Mouse (Mus musculus) stomach, embryonic 14.5 days (tissue): ENCODE results near the gene F2r. TPM values are rescaled to one million over a fixed set of nuclear protein-coding genes. Genes with fewer than 3 reads are reported as not detected.

Source experiments
- ATAC-seq: fragments of 200-750 bp; cut with Nextera tagmentation; 2 replicates; pipeline ENCODE4 v1.8.0; 2017; ENCODE audit warnings: low read depth, moderate TSS enrichment; ENCODE audit not compliant: insufficient number of reproducible peaks, insufficient read depth, low FRiP score
- H3K27ac ChIP-seq: fragments of 300-500 bp; sonication (generic); 2 replicates; pipeline ENCODE4 v1.5.1; 2014; ENCODE audit warnings: mild to moderate bottlenecking, low read length, moderate library complexity, mixed read lengths
- H3K27me3 ChIP-seq: fragments of 300-500 bp; sonication (generic); 2 replicates; pipeline ENCODE4 v1.6.1; 2014; ENCODE audit warnings: low read length, control low read depth, mixed read lengths; ENCODE audit not compliant: control insufficient read depth, insufficient read depth
- H3K36me3 ChIP-seq: fragments of 300-500 bp; sonication (generic); 2 replicates; pipeline ENCODE4 v1.6.1; 2014; ENCODE audit warnings: mild to moderate bottlenecking, control low read depth, low read length, moderate library complexity, mixed read lengths; ENCODE audit not compliant: control insufficient read depth, insufficient read depth
- H3K4me1 ChIP-seq: fragments of 300-500 bp; sonication (generic); 2 replicates; pipeline ENCODE4 v1.6.1; 2014; ENCODE audit warnings: low read length, control low read depth, mixed read lengths; ENCODE audit not compliant: control insufficient read depth, insufficient read depth
- H3K4me2 ChIP-seq: fragments of 300-500 bp; sonication (generic); replicated peaks from 2 replicates; pipeline ENCODE4 v1.6.1; 2014; ENCODE audit warnings: low read depth, low read length, control low read depth
- H3K4me3 ChIP-seq: fragments of 300-500 bp; sonication (generic); 2 replicates; pipeline ENCODE4 v1.5.1; 2014; ENCODE audit warnings: low read depth, low read length, control low read depth
- H3K9ac ChIP-seq: fragments of 300-500 bp; sonication (generic); replicated peaks from 2 replicates; pipeline ENCODE4 v1.6.1; 2014; ENCODE audit warnings: low read depth, mild to moderate bottlenecking, control low read depth, low read length, moderate library complexity, mixed read lengths
- H3K9me3 ChIP-seq: fragments of 300-500 bp; sonication (generic); 2 replicates; pipeline ENCODE4 v1.6.1; 2016; ENCODE audit warnings: low read depth, low read length, control low read depth; ENCODE audit not compliant: control insufficient read depth
- WGBS: fragments of 180-500 bp; shearing (Covaris S2); extraction: QIAGEN DNeasy Blood & Tissue Kit; methylation state at CpG from one replicate; pipeline ENCODE4 v1.1.7; 2014; 5-methylcytosine and 5-hydroxymethylcytosine counted together
- polyA plus RNA-seq: library from polyadenylated mRNA; unstranded; fragments of >200 nt; fragmentation: Nextera tagmentation; extraction: Ambion mirVana; gene quantifications from 2 replicates; pipeline ENCODE4 v1.2.1, GENCODE M21; 2014

Gene F2r
- polyA plus RNA-seq = 74.0 and 77.2 TPM in 2 replicates

DNA sequence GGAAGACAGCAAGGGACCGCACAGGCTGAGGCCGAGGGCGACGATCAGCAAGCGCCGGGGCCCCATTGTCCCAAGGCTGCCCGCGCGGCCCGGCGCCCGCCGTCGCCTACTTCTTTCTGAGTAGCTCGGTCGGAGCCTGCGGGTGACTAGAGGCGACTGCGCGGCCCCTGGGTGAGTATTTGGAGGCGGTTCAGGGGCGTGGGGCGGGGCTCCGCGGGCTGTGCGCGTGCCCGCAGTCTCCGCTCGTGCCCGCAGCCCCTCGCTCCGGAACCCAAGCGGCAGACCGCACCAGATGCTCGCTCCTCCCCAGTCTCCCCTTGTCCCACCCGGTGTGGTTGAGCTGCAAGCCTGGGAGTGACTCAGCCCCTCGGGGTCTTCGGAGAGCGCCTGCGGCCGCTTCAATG is at the start of gene F2r:
Gene F2r (minus strand): TSS at position 179 of the 404 bp plus-strand sequence.
- Histone ChIP-seq H3K4me3 (peak within 1 kb of the TSS; percentile 82), H3K27me3 (no peaks in the 10 kb centered on the region), H3K36me3 (no peaks in the 10 kb centered on the region), H3K9me3 (no peaks in the 10 kb centered on the region), H3K27ac (peak within 1 kb of the TSS; percentile 66), H3K4me1 (peaks cover 10% of the 10 kb centered on the region), H3K4me2 (peak within 1 kb of the TSS; percentile 82), H3K9ac (peak within 1 kb of the TSS; percentile 87)
- ATAC-seq = peak; percentile 91
- under 1% methylated on average over 42 of the region's 42 CpGs for WGBS

GRCm38 (mm10) chr13:95667260-95667659 is 49.0 kb upstream of the F2r start:
- H3K4me3 ChIP-seq = no peak overlapping the region
- H3K4me1 ChIP-seq = no peaks in the 10 kb centered on the region
- WGBS = 16% methylated on average over 7 of the region's 7 CpGs
- H3K27ac ChIP-seq = no peak overlapping the region
- no peak overlapping the region for H3K9ac ChIP-seq
- H3K36me3 ChIP-seq = peaks cover 5% of the 10 kb centered on the region; the same call in 1 of the 2 replicates
- no peak for ATAC-seq
- H3K4me2 ChIP-seq = no peak overlapping the region
- no peaks in the 10 kb centered on the region for H3K9me3 ChIP-seq
- no peaks in the 10 kb centered on the region for H3K27me3 ChIP-seq

GRCm38 (mm10) chr13:95665644-95666356 is 47.5 kb upstream of the F2r start:
- Histone ChIP-seq H3K27ac (no peak overlapping the region), H3K9ac (no peak overlapping the region), H3K4me1 (no peaks in the 10 kb centered on the region), H3K4me2 (no peak overlapping the region), H3K27me3 (no peaks in the 10 kb centered on the region), H3K9me3 (no peaks in the 10 kb centered on the region), H3K4me3 (no peak overlapping the region), H3K36me3 (peaks cover 3% of the 10 kb centered on the region)
- no peak for ATAC-seq
- WGBS = 79% methylated on average over 13 of the region's 13 CpGs

DNA sequence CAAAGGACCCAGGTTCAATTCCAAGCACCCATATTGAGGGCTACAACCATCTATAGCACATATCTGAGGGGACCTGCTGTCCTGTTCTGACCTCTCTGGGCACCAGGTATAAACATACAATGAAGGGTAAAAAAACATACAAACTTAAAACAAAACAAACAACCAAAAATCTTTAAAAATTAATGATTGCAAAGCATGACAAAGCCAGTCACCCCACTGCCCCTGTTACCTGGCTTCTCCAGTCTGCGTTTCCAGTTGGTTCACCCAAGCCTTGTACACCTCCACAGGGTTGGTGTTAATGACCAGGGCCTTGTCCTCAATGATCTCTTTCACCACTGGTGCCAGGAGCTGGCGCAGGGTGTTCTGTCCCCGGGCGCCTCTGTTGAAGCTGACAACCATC is 45.5 kb upstream of the F2r start:
- no peak overlapping the region for H3K9ac ChIP-seq
- no peak overlapping the region for H3K4me2 ChIP-seq
- no peak overlapping the region for H3K4me3 ChIP-seq
- no peaks in the 10 kb centered on the region for H3K4me1 ChIP-seq
- no peaks in the 10 kb centered on the region for H3K27me3 ChIP-seq
- WGBS = 94% methylated on average over 4 of the region's 4 CpGs
- peaks cover 3% of the 10 kb centered on the region for H3K36me3 ChIP-seq
- H3K27ac ChIP-seq = no peak overlapping the region
- ATAC-seq = no peak
- no peaks in the 10 kb centered on the region for H3K9me3 ChIP-seq

- H3K4me3 ChIP-seq = no peak overlapping the region
- 75% methylated on average over 7 of the region's 7 CpGs for WGBS
- H3K36me3 ChIP-seq = peaks cover 8% of the 10 kb centered on the region
- H3K4me2 ChIP-seq = no peak overlapping the region
- ATAC-seq = no peak
- H3K9me3 ChIP-seq = no peaks in the 10 kb centered on the region
- no peak overlapping the region for H3K27ac ChIP-seq
- H3K27me3 ChIP-seq = no peaks in the 10 kb centered on the region
- H3K4me1 ChIP-seq = no peaks in the 10 kb centered on the region
- no peak overlapping the region for H3K9ac ChIP-seq
These were observed 41.1 kb upstream of the F2r start for GRCm38 (mm10) chr13:95659432-95659831.

- H3K27me3 ChIP-seq = no peaks in the 10 kb centered on the region
- no peak for ATAC-seq
- H3K27ac ChIP-seq = no peak overlapping the region
- no peaks in the 10 kb centered on the region for H3K4me1 ChIP-seq
- H3K9ac ChIP-seq = no peak overlapping the region
- H3K36me3 ChIP-seq = peaks cover 5% of the 10 kb centered on the region
- no peak overlapping the region for H3K4me3 ChIP-seq
- WGBS = 45% methylated on average over 9 of the region's 9 CpGs
- H3K9me3 ChIP-seq = no peaks in the 10 kb centered on the region
- H3K4me2 ChIP-seq = no peak overlapping the region
These were observed 38.9 kb upstream of the F2r start for GRCm38 (mm10) chr13:95657171-95657570.

DNA sequence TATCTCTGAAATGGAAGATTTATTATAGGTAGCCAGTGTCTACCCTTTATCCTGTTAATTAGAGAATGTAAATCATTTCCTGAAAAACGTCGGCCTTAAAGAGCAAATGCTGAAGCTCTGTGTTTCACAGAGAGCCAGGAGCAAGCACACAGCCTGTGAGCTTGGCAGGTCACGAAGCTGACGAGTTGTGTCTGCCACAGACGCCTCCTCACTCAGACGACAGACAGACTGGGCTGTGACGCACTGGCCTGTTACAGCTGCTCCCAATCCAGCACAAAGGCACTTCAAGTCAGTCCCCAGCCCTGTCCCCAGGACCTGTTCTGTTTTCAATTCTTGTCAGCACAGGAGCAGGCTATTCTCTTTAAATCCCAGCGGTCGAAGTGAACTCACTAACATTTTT is 37.0 kb upstream of the F2r start:
- no peaks in the 10 kb centered on the region for H3K9me3 ChIP-seq
- H3K27me3 ChIP-seq = no peaks in the 10 kb centered on the region
- 19% methylated on average over 9 of the region's 9 CpGs for WGBS
- no peak overlapping the region for H3K27ac ChIP-seq
- H3K4me1 ChIP-seq = no peaks in the 10 kb centered on the region
- no peak overlapping the region for H3K4me3 ChIP-seq
- H3K9ac ChIP-seq = no peak overlapping the region
- H3K36me3 ChIP-seq = peaks cover 5% of the 10 kb centered on the region; the same call in 1 of the 2 replicates
- ATAC-seq = peak; percentile 64; the same call in 1 of the 2 replicates
- H3K4me2 ChIP-seq = no peak overlapping the region

DNA sequence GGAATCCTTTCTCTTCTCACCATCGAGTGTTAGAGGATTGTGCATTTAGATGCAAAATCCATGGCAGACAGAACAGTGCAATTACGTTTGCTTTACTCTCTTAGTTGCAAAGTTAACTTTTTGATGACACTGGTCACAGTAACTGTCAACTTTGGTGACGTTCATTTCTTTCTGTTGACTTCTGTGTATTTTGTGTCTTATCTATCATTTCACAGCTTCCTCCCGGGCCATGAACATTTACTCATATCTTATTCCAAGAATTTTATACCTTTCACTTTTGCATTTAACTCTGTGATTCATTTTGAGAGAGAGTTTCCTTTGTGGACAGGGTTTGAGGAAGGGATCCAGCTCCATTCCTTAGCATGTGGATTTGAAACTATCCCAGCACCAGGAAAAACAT is 35.4 kb upstream of the F2r start:
- Histone ChIP-seq H3K27ac (no peak overlapping the region), H3K4me2 (no peak overlapping the region), H3K27me3 (no peaks in the 10 kb centered on the region), H3K4me3 (no peak overlapping the region), H3K9me3 (no peaks in the 10 kb centered on the region), H3K9ac (no peak overlapping the region), H3K36me3 (peaks cover 5% of the 10 kb centered on the region; the same call in 1 of the 2 replicates), H3K4me1 (no peaks in the 10 kb centered on the region)
- ATAC-seq = no peak
- 77% methylated on average over 4 of the region's 4 CpGs for WGBS
